Mouse (Mus musculus): ENCODE results near the gene Miip.

Miip gene

GRCm38 (mm10) chr4:147868450-147869031 lies at the start of gene Miip, which contains the start of gene Fv1:
Miip (minus strand) TSS chr4:147868816.
Fv1 (plus strand) TSS chr4:147868979.
- DNase-seq, result peak; percentile 83

GRCm38 (mm10) chr4:147909486-147909885 lies 40.9 kb upstream of the Miip start:
- DNase-seq, result no peak

- DNase-seq, result no peak
Measured at GRCm38 (mm10) chr4:147906230-147906629, 37.6 kb upstream of the Miip start.

GRCm38 (mm10) chr4:147905090-147905659 lies 36.6 kb upstream of the Miip start:
- DNase-seq, result peak; percentile 41

- peak; percentile 82 for DNase-seq
Measured at GRCm38 (mm10) chr4:147904313-147905089, 35.9 kb upstream of the Miip start, which contains the start of gene Mfn2. Mfn2 (minus strand) TSS chr4:147904704.

GRCm38 (mm10) chr4:147903601-147904000 lies 35.0 kb upstream of the Miip start:
- DNase-seq, result no peak

GRCm38 (mm10) chr4:147902906-147903500 lies 34.4 kb upstream of the Miip start:
- no peak for DNase-seq

GRCm38 (mm10) chr4:147900452-147900851 lies 31.8 kb upstream of the Miip start:
- no peak for DNase-seq

GRCm38 (mm10) chr4:147897348-147897747 lies 28.7 kb upstream of the Miip start:
- no peak for DNase-seq

- DNase-seq, result no peak
Measured at GRCm38 (mm10) chr4:147896411-147896810, 27.8 kb upstream of the Miip start.

GRCm38 (mm10) chr4:147895815-147896330 lies 27.3 kb upstream of the Miip start:
- no peak for DNase-seq

GRCm38 (mm10) chr4:147890341-147890740 lies 21.7 kb upstream of the Miip start:
- DNase-seq, result no peak

GRCm38 (mm10) chr4:147888237-147888636 lies 19.6 kb upstream of the Miip start:
- DNase-seq, result no peak

- DNase-seq, result no peak
Measured at GRCm38 (mm10) chr4:147887277-147887676, 18.7 kb upstream of the Miip start.

GRCm38 (mm10) chr4:147886158-147886557 lies 17.5 kb upstream of the Miip start:
- no peak for DNase-seq

- DNase-seq, result no peak
Measured at GRCm38 (mm10) chr4:147884138-147884537, 15.5 kb upstream of the Miip start.

GRCm38 (mm10) chr4:147883041-147883440 lies 14.4 kb upstream of the Miip start:
- no peak for DNase-seq

- DNase-seq, result no peak
Measured at GRCm38 (mm10) chr4:147881792-147882191, 13.2 kb upstream of the Miip start.

GRCm38 (mm10) chr4:147879865-147880264 lies 11.2 kb upstream of the Miip start:
- DNase-seq, result no peak

- DNase-seq, result no peak
Measured at GRCm38 (mm10) chr4:147879456-147879855, 10.8 kb upstream of the Miip start.

GRCm38 (mm10) chr4:147878537-147878936 lies 9.9 kb upstream of the Miip start:
- DNase-seq, result no peak

- no peak for DNase-seq
Measured at GRCm38 (mm10) chr4:147875852-147876575, 7.4 kb upstream of the Miip start.

- DNase-seq, result no peak
Measured at GRCm38 (mm10) chr4:147869238-147869637, 622 bp upstream of the Miip start.

Data from right cerebral cortex, postnatal 4 days (tissue).